Mouse (Mus musculus): ENCODE measurements around the gene Trnt1. TPM values are rescaled to one million over a fixed set of nuclear protein-coding genes. Genes with fewer than 3 reads are reported as not detected.

Trnt1 gene
- polyA plus RNA-seq, 1 experiment from 2014 or later = 24.4 TPM

Other genes starting within 250 kb of the Trnt1 start
- 0.08 and 0.09 TPM in 2 replicates for gene Il5ra, start 20.1 kb upstream of the Trnt1 start, polyA plus RNA-seq (2015; fragmentation: Nextera tagmentation; extraction: Ambion mirVana)
- 20.0 and 21.7 TPM in 2 replicates for gene Crbn, start 31.0 kb downstream of the Trnt1 start, polyA plus RNA-seq (2015; fragmentation: Nextera tagmentation; extraction: Ambion mirVana)